Mouse (Mus musculus): ENCODE measurements around the gene Syt15.

- TF ChIP-seq TAL1 (IDR thresholded peaks at IDR 0.05; ENCODE audit: low read length) (no peak), GATA1 (IDR thresholded peaks at IDR 0.05; ENCODE audit: low read length) (no peak)
Observed at GRCm38 (mm10) chr14:34240676-34241075, 21.3 kb downstream of the Syt15 start.

Measured in erythroblast, embryonic 14.5 days (primary cell).